Mouse (Mus musculus) heart, postnatal 0 days (tissue): Measurements from ENCODE around the gene Frmd6.

ENCODE experiments used
- CTCF ChIP-seq: IDR thresholded peaks from 2 replicates; pipeline ENCODE4 v1.5.1; 2016; ENCODE audit warnings: antibody characterized with exemption, control low read depth, low read depth
- EP300 ChIP-seq: IDR thresholded peaks from 2 replicates; pipeline ENCODE4 v1.6.1; 2016; ENCODE audit warnings: antibody characterized with exemption, low read depth

DNA sequence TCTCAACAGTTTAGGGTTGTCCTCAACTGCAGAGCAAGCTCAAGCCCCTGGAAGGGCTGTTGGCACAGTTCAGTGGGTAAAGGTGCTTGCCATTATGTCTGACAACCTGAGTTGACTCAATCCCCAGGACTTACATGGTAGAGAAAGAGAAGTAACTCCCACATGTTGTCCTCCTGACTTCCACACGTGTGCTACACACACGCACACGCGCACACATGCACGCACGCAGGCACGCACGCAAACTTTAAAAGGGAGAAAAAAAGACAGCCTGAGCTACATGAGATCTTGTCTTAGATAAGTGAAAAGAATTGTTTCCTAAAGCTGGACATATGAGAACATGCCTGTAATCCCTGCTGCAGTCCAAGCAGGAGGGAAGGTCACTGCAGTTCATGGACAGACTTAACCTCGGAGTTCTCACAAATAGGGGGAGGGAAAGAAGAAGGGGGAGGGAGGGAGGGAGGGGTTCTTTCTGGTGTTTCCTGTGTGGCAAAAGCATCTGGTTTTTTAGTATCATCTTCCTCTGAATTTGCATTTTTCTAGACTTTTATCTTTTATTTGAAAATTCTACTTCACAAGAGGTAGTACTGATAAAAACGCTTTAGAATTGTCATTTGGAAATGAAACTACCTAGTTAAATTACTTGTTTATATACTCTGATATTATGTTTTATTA is 121.4 kb downstream of the Frmd6 start:
- TF ChIP-seq CTCF (no peak), EP300 (no peak)
